Mouse (Mus musculus) brain, embryonic 18.5 days (tissue): Measurements from ENCODE around the gene Kcnma1.

Experiments
- DNase-seq: peaks from one replicate; pipeline ENCODE4 v3.0.0-alpha.2; 2012; ENCODE audit warnings: low read depth, low spot score

Kcnma1 gene

GRCm38 (mm10) chr14:23966471-23966870, 47.8 kb downstream of the Kcnma1 start:
- DNase-seq = no peak

GRCm38 (mm10) chr14:23959061-23959460, 55.2 kb downstream of the Kcnma1 start:
- no peak for DNase-seq

- no peak for DNase-seq
These were observed 57.0 kb downstream of the Kcnma1 start for GRCm38 (mm10) chr14:23957270-23957669.

GRCm38 (mm10) chr14:23943876-23944275, 70.4 kb downstream of the Kcnma1 start:
- no peak for DNase-seq

- DNase-seq = no peak
These were observed 71.1 kb downstream of the Kcnma1 start for GRCm38 (mm10) chr14:23943152-23943551.

GRCm38 (mm10) chr14:23942103-23942502, 72.2 kb downstream of the Kcnma1 start:
- no peak for DNase-seq

GRCm38 (mm10) chr14:23935016-23935415, 79.3 kb downstream of the Kcnma1 start:
- DNase-seq = no peak

- DNase-seq = no peak
These were observed 82.6 kb downstream of the Kcnma1 start for GRCm38 (mm10) chr14:23931671-23932071.

- no peak for DNase-seq
These were observed 85.1 kb downstream of the Kcnma1 start for GRCm38 (mm10) chr14:23929168-23929567.

GRCm38 (mm10) chr14:23923356-23923755, 90.9 kb downstream of the Kcnma1 start:
- no peak for DNase-seq

- no peak for DNase-seq
These were observed 91.5 kb downstream of the Kcnma1 start for GRCm38 (mm10) chr14:23922755-23923154.

- DNase-seq = no peak
These were observed 103.1 kb downstream of the Kcnma1 start for GRCm38 (mm10) chr14:23911108-23911629.

GRCm38 (mm10) chr14:23908564-23908963, 105.7 kb downstream of the Kcnma1 start:
- DNase-seq = no peak

GRCm38 (mm10) chr14:23902636-23903279, 111.5 kb downstream of the Kcnma1 start:
- no peak for DNase-seq

GRCm38 (mm10) chr14:23899462-23899861, 114.8 kb downstream of the Kcnma1 start:
- no peak for DNase-seq

- no peak for DNase-seq
These were observed 116.5 kb downstream of the Kcnma1 start for GRCm38 (mm10) chr14:23897815-23898214.

- no peak for DNase-seq
These were observed 118.3 kb downstream of the Kcnma1 start for GRCm38 (mm10) chr14:23896036-23896435.

- DNase-seq = no peak
These were observed 128.2 kb downstream of the Kcnma1 start for GRCm38 (mm10) chr14:23886112-23886511.

GRCm38 (mm10) chr14:23885539-23885938, 128.8 kb downstream of the Kcnma1 start:
- no peak for DNase-seq

- no peak for DNase-seq
These were observed 129.2 kb downstream of the Kcnma1 start for GRCm38 (mm10) chr14:23885071-23885470.

- no peak for DNase-seq
These were observed 132.3 kb downstream of the Kcnma1 start for GRCm38 (mm10) chr14:23882001-23882400.

- DNase-seq = no peak
These were observed 135.0 kb downstream of the Kcnma1 start for GRCm38 (mm10) chr14:23879331-23879730.

- no peak for DNase-seq
These were observed 136.7 kb downstream of the Kcnma1 start for GRCm38 (mm10) chr14:23877561-23877960.

GRCm38 (mm10) chr14:23874545-23874944, 139.7 kb downstream of the Kcnma1 start:
- no peak for DNase-seq
